Mouse (Mus musculus) colon, adult 2 months (tissue): ENCODE measurements around the gene Tas2r137. TPM values are rescaled to one million over a fixed set of nuclear protein-coding genes. Genes with fewer than 3 reads are reported as not detected.

Experiments used
- polyA plus RNA-seq: library from polyadenylated mRNA; depleted of rRNA; stranded (reverse); fragments of >200 nt; gene quantifications from 2 replicates; pipeline ENCODE4 v1.2.3, GENCODE M21; 2012; rRNA removed

Gene Tas2r137
- polyA plus RNA-seq, result not detected in 2 replicates

GRCm38 (mm10) chr6:40490933-40491332 is at the start of gene Tas2r137:
Gene Tas2r137, plus strand, starts transcription at chr6:40491233.

DNA sequence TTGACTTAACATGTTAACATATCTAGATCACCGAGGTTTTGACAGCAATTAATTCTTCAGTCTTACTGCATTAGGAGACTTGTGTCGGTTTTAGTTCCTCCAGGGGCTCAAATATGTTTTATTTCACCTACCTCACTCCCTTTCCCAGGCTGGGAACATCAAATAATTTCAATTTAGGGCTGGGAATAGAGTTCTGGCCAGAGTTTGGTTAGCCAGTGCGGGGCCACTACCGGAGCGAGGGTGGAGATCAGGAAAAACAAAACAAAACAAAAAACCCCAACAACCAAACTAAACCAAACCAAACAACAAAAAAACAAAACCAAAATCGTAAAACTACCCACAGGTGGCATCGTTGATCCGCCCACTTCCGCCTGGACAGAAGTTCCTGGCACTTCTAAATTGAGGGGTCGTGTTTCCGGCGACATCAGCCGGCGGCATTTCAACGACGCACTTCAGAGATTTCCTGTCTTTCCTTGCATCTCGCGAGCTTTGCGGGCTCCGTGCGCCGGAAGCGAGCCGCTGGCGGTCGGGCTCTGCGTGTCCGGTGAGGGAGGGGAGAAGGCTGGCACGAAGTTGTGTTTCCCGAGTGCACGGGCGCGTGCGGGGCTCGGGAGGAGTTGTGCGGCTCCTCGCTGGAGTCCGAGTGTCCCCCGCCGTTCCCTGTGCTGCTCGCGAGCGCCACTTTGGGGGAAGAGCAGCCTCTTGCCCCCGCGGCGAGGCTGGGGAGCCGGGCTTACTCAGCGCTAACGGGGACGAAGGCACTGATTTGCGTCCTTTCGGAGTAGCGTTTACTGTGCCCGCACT is 19.9 kb upstream of the Tas2r137 start, which contains the start of gene Ssbp1:
Gene Ssbp1 (plus strand): TSS at position 437 of the 804 bp plus-strand sequence.

GRCm38 (mm10) chr6:40493229-40493628 is 2.2 kb downstream of the Tas2r137 start, which contains the start of gene Tas2r108:
Gene Tas2r108, plus strand, starts transcription at chr6:40493529.

DNA sequence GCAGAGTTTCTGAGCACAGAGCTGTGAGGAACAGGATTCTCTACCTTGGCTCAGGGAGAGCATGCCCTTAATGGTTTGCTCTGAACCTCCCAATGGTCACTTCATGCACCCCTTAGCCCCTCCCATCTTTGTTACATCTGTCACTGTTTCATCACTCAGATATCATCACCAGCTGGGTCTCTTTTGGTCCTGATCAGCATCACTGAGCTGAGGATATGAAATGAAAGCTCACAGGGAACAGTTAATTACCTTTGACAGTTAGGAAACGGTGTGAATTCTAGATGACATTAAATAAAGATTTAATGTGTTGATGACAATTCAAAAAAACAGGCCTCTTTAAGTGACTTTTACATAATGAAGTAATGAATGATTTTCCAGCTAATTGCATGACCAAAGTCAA is 28.4 kb downstream of the Tas2r137 start, which contains the start of gene Prss37:
Gene Prss37 (minus strand): TSS at position 101 of the 400 bp plus-strand sequence.

Other genes starting within 250 kb of the Tas2r137 start
- gene Agk, start 166.1 kb upstream of the Tas2r137 start, polyA plus RNA-seq, result 5.0 and 5.2 TPM in 2 replicates
- gene E330009J07Rik, start 55.1 kb upstream of the Tas2r137 start, polyA plus RNA-seq, result 8.6 and 9.7 TPM in 2 replicates
- gene Wee2, start 52.1 kb upstream of the Tas2r137 start, polyA plus RNA-seq, result not detected in 2 replicates
- gene Ssbp1, start 19.9 kb upstream of the Tas2r137 start, polyA plus RNA-seq, result 5.5 and 7.2 TPM in 2 replicates
- gene Tas2r108, start 2.3 kb downstream of the Tas2r137 start, polyA plus RNA-seq, result not detected in 2 replicates
- gene Prss37, start 28.3 kb downstream of the Tas2r137 start, polyA plus RNA-seq, result not detected in 2 replicates
- not detected in 2 replicates for gene Olfr461, start 63.8 kb downstream of the Tas2r137 start, polyA plus RNA-seq
- gene Olfr460, start 78.3 kb downstream of the Tas2r137 start, polyA plus RNA-seq, result not detected in 2 replicates
- gene Clec5a, start 94.6 kb downstream of the Tas2r137 start, polyA plus RNA-seq, result 0.28 TPM in 1 of 2 replicates, not detected in the other
- not detected in 2 replicates for gene Tas2r138, start 122.1 kb downstream of the Tas2r137 start, polyA plus RNA-seq
- 36.4 and 41.1 TPM in 2 replicates for gene Mgam, start 137.6 kb downstream of the Tas2r137 start, polyA plus RNA-seq